Mouse (Mus musculus): ENCODE data around the gene Olfr1138.

Olfr1138 gene

DNA sequence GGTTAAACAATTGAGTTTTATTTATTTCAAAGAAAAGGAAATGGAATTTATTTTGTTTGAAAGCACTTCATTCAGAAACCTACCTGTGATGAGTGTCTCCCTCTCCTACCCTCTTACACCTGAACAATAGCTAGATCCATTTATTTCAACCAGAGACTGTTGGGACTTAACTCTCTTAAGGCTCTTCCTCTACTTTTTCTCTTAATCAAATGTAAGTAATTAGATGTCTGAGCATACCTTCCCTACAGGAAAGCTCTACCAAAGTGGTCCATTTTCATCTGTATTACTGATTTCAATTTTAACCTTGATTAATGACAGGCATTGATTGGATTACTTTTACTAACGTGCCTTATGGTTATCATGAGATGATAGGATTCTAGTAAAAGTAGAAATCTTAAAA is at the start of gene Olfr1138:
Olfr1138 (minus strand) TSS at position 101 of the 400 bp plus-strand sequence.
- DNase-seq = no peak

- DNase-seq = no peak
Observed at GRCm38 (mm10) chr2:87779183-87779582, 39.4 kb upstream of the Olfr1138 start, which contains the start of gene Olfr152. TSS of gene Olfr152 (plus strand) at chr2:87779483.

- peak in 1 of 2 experiments; percentile 1 for DNase-seq
Observed at GRCm38 (mm10) chr2:87776143-87776542, 36.4 kb upstream of the Olfr1138 start.

DNA sequence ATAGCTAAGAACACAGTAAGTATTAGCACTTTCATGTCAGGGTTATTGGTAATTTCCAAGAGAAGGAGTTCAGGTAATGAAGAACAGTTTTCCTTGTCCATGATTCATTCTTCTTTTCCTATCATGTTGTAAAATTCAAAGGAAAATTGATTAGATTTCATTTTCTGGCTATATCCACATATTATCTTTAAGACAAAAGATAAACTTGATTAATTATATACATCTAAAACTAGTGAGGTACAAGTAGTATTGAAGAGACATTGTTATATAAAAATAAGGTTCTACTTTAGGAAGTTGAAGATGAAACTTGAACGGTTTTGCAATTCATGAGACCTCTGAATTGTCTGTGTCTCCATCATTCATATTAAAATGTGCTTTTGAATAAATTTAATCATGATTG is 14.1 kb upstream of the Olfr1138 start, which contains the start of gene Olfr1141:
Olfr1141 (minus strand) TSS at position 101 of the 400 bp plus-strand sequence.
- no peak for DNase-seq

- DNase-seq = no peak
Observed at GRCm38 (mm10) chr2:87743452-87743851, 3.7 kb upstream of the Olfr1138 start, which contains the start of gene Olfr1140. TSS of gene Olfr1140 (plus strand) at chr2:87743752.

DNA sequence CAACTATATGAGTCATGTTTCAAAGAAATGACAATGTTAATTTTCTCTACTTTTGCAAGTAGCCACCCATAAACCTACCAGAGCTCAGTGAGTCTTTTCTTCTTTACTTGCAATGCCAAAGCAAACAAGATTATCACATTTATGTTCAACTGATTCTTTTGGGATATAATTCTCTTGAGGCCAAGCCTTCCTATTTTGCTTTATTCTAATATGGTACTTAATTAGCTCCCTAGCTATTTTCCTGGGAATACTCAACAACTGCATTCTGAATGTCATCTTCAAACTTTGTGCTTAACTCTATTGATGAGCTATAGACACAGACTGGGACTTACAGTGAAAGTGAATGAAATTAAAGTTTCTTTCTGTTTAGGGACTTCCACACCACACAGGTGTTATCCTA is 26.7 kb downstream of the Olfr1138 start, which contains the start of gene Olfr1137:
Olfr1137 (minus strand) TSS at position 101 of the 400 bp plus-strand sequence.
- DNase-seq = no peak

- DNase-seq = no peak
Observed at GRCm38 (mm10) chr2:87693847-87694246, 45.9 kb downstream of the Olfr1138 start, which contains the start of gene Olfr1136. TSS of gene Olfr1136 (minus strand) at chr2:87693947.
